ENCODE assay signal across 20 mouse cellular contexts in genomic region chr2:59688261-59689104, GRCm38 (mm10).
DNase-seq lines count a peak whose midpoint lies in the region; ATAC-seq and TF ChIP-seq lines count a peak whose summit lies in the region.
"Had no signal": no experiment of that assay in that cellular context is flagged by ENCODE, and none has a peak within 500 bp of the region (broad histone marks: within the 10 kb centered on the region; RNA-seq: fewer than 3 reads in every experiment).

No protein-coding gene starts in this region.

- TF ChIP-seq CTCF in lung, embryonic 14.5 days (IDR thresholded peaks at IDR 0.05; ENCODE audit: low read depth): no peak

- peak overlapping the region; percentile 1; the same call in 1 of the 2 replicates for H3K4me3 ChIP-seq in forebrain, embryonic 10.5 days
- H3K4me3 ChIP-seq in forebrain, embryonic 16.5 days (replicated peaks; ENCODE audit: low read length): no peak overlapping the region
- no peak overlapping the region for H3K4me3 ChIP-seq in lung, embryonic 14.5 days (ENCODE audit: low read depth, low read length)
- H3K4me3 ChIP-seq: heart, embryonic 15.5 days had no signal

- ATAC-seq in forebrain, embryonic 16.5 days: no peak
- ATAC-seq in lung, embryonic 14.5 days (ENCODE audit: insufficient read depth): no peak
- peak; percentile 52; the same call in 1 of the 2 replicates for ATAC-seq in granulocyte monocyte progenitor cell, adult 5-6 weeks (replicated peaks; ENCODE audit: poor library complexity, severe bottlenecking)
- ATAC-seq: CD4-positive, CD25-positive, alpha-beta regulatory T cell, adult 4 months; liver, postnatal 0 days had no signal

- no peak overlapping the region for H3K4me2 ChIP-seq in forebrain, embryonic 16.5 days (ENCODE audit: low read length)
- no peak overlapping the region for H3K4me2 ChIP-seq in lung, embryonic 14.5 days
- H3K4me2 ChIP-seq: heart, embryonic 15.5 days; midbrain, embryonic 11.5 days had no signal

- H3K36me3 ChIP-seq in forebrain, embryonic 10.5 days (replicated peaks): no peaks in the 10 kb centered on the region
- H3K36me3 ChIP-seq in forebrain, embryonic 16.5 days (ENCODE audit: control insufficient read depth, insufficient read depth): no peaks in the 10 kb centered on the region
- no peaks in the 10 kb centered on the region for H3K36me3 ChIP-seq in lung, embryonic 14.5 days (ENCODE audit: insufficient read depth)
- H3K36me3 ChIP-seq: heart, embryonic 15.5 days had no signal

- H3K9me3 ChIP-seq in forebrain, embryonic 10.5 days: no peaks in the 10 kb centered on the region
- no peaks in the 10 kb centered on the region for H3K9me3 ChIP-seq in forebrain, embryonic 16.5 days (ENCODE audit: control insufficient read depth, low read length)
- no peaks in the 10 kb centered on the region for H3K9me3 ChIP-seq in lung, embryonic 14.5 days (ENCODE audit: low read depth, low read length)
- H3K9me3 ChIP-seq: heart, embryonic 15.5 days had no signal

- peaks cover 25% of the 10 kb centered on the region for H3K27me3 ChIP-seq in forebrain, embryonic 10.5 days (ENCODE audit: poor library complexity, severe bottlenecking)
- no peaks in the 10 kb centered on the region for H3K27me3 ChIP-seq in forebrain, embryonic 16.5 days (replicated peaks; ENCODE audit: control insufficient read depth, insufficient read depth, low read length)
- no peaks in the 10 kb centered on the region for H3K27me3 ChIP-seq in lung, embryonic 14.5 days (ENCODE audit: insufficient read depth, low read length)
- H3K27me3 ChIP-seq: heart, embryonic 15.5 days had no signal

- no peak overlapping the region for H3K9ac ChIP-seq in forebrain, embryonic 16.5 days (replicated peaks; ENCODE audit: low read depth, low read length)
- H3K9ac ChIP-seq in lung, embryonic 14.5 days: no peak overlapping the region
- H3K9ac ChIP-seq: heart, embryonic 15.5 days; liver, postnatal 0 days had no signal

- DNase-seq in forebrain, embryonic 10.5 days (ENCODE audit: extremely low spot score, low spot score): no peak
- DNase-seq in lung, embryonic 14.5 days: peak; percentile 48
- no peak for DNase-seq in lung, postnatal 10 days
- no peak for DNase-seq in spleen, postnatal 4 days (ENCODE audit: low spot score in 2 of 2)
- no peak for DNase-seq in thymus, postnatal 4 days
- DNase-seq: cerebellum, adult 9-10 months; gastrocnemius, postnatal 14 days; heart, postnatal 4 days; kidney, adult 11 months; layer of hippocampus, postnatal 36 days; liver; liver, postnatal 0 days; right cerebral cortex, adult 18-20 months; thymus, postnatal 14 days had no signal

- 40% methylated on average over 16 of the region's 16 CpGs for WGBS in forebrain, embryonic 10.5 days
- 21% methylated on average over 16 of the region's 16 CpGs for WGBS in forebrain, embryonic 16.5 days
- WGBS in lung, embryonic 14.5 days: 46% methylated on average over 16 of the region's 16 CpGs

- peak overlapping the region; percentile 45 for H3K27ac ChIP-seq in forebrain, embryonic 10.5 days
- no peak overlapping the region for H3K27ac ChIP-seq in forebrain, embryonic 16.5 days (ENCODE audit: low read length)
- no peak overlapping the region for H3K27ac ChIP-seq in lung, embryonic 14.5 days (ENCODE audit: low read depth)
- H3K27ac ChIP-seq: heart, embryonic 15.5 days; kidney, postnatal 0 days had no signal

- H3K4me1 ChIP-seq in forebrain, embryonic 10.5 days: peaks cover 59% of the 10 kb centered on the region
- H3K4me1 ChIP-seq in forebrain, embryonic 16.5 days (replicated peaks; ENCODE audit: control insufficient read depth, insufficient read depth, low read length): no peaks in the 10 kb centered on the region
- peaks cover 10% of the 10 kb centered on the region; the same call in 1 of the 2 replicates for H3K4me1 ChIP-seq in lung, embryonic 14.5 days (ENCODE audit: insufficient read depth)
